Mouse (Mus musculus) cerebral cortex, adult 2 months (tissue): ENCODE results near the gene Theg.

Experiments
- WGBS: fragments of 180-500 bp; shearing (Covaris S2); methylation state at CpG from one replicate; pipeline ENCODE4 v1.1.7; 2018; 5-methylcytosine and 5-hydroxymethylcytosine counted together

Gene Theg

GRCm38 (mm10) chr10:79594872-79595589 is 7.9 kb upstream of the Theg start:
- 17% methylated on average over 17 of the region's 17 CpGs for WGBS

DNA sequence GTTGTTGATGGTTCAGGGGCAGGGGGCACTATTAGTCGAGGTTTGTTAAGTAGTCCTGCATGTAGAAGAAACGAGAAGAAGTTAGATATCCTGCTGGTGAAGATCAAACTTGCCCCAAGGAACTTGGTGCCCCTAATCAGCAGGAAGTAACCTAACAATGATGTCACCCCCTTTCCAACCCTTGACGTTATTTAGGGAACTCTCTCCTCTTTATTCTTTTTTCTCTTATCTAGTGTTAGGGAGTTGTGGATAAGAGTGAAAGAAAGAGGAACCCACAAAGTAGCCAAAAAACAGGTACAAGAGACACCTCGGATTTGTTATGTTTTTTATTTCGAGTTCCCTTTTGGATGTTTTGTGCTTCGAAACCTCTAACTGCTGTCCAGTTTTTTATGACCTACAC is 7.0 kb upstream of the Theg start:
- 58% methylated on average over 6 of the region's 6 CpGs for WGBS

- 96% methylated on average over 1 of the region's 1 CpGs for WGBS
Observed at GRCm38 (mm10) chr10:79590702-79591101, 3.6 kb upstream of the Theg start.

GRCm38 (mm10) chr10:79587752-79588126 is 608 bp upstream of the Theg start:
- 80% methylated on average over 4 of the region's 4 CpGs for WGBS

- WGBS = 85% methylated on average over 8 of the region's 8 CpGs
Observed at GRCm38 (mm10) chr10:79586243-79586642, 888 bp downstream of the Theg start.

DNA sequence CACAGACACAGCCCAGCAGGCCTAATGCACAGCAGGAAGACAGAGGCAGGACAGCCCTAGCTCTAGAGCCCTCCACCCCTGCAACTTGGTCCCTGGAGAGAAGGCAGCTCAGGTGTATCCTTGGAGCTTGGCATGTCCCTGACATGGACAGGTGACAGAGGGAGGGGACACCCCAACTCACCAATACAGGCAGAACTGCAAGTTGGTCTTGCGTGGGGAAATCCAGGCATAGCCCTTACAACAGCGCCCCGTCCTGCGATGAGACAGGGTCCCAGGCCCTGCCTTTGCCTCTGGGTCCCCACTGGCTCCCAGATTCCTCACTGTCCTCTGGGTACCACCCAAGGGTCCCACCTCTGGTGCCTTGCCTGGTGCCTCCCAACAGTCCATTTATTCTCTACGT is 1.4 kb downstream of the Theg start:
- WGBS = 90% methylated on average over 5 of the region's 5 CpGs

GRCm38 (mm10) chr10:79585136-79585535 is 2.0 kb downstream of the Theg start:
- WGBS = 88% methylated on average over 6 of the region's 6 CpGs

DNA sequence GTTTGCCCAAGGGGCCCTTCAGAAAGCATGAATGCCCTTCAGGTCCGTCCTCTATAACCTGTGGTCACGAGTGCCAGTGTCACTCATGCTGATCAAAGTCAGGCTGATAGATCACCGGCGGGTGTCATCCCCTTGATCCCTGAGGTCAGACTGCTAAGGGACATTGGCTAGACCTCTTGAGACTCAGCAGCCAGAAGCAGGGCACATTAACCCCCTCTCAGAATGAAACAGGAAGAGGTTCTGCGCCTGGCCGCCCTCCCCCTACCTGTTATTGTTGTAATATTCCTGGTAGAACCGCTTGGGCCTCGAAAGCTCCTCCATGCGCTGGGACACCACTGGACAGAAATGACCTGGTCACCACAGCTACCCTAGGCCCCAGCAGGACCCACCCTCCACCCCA is 2.7 kb downstream of the Theg start:
- WGBS = 82% methylated on average over 9 of the region's 9 CpGs

GRCm38 (mm10) chr10:79584021-79584420 is 3.1 kb downstream of the Theg start:
- WGBS = 69% methylated on average over 7 of the region's 7 CpGs

DNA sequence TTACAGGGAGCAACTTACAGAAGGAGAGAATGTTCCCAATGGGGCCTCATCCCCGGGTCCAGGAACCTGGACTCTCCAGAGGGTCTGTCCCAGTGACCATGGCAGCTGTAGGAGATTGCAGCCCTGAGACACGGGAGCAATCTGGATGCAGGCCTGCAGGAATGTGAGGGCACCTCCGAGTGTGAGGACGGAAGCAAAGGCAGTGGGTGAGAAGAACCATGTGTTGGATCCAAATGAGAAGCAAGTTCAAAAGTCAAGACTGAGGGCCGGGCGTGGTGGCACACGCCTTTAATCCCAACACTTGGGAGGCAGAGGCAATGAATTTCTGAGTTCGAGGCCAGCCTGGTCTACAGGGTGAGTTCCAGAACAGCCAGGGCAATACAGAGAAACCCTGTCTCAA is 5.6 kb downstream of the Theg start:
- 92% methylated on average over 8 of the region's 8 CpGs for WGBS

GRCm38 (mm10) chr10:79580811-79581210 is 6.3 kb downstream of the Theg start:
- 45% methylated on average over 6 of the region's 6 CpGs for WGBS

- 74% methylated on average over 7 of the region's 7 CpGs for WGBS
Observed at GRCm38 (mm10) chr10:79580356-79580755, 6.8 kb downstream of the Theg start.

- WGBS = 67% methylated on average over 12 of the region's 12 CpGs
Observed at GRCm38 (mm10) chr10:79579781-79580180, 7.3 kb downstream of the Theg start.

GRCm38 (mm10) chr10:79578891-79579290 is 8.2 kb downstream of the Theg start:
- WGBS = 75% methylated on average over 7 of the region's 7 CpGs

DNA sequence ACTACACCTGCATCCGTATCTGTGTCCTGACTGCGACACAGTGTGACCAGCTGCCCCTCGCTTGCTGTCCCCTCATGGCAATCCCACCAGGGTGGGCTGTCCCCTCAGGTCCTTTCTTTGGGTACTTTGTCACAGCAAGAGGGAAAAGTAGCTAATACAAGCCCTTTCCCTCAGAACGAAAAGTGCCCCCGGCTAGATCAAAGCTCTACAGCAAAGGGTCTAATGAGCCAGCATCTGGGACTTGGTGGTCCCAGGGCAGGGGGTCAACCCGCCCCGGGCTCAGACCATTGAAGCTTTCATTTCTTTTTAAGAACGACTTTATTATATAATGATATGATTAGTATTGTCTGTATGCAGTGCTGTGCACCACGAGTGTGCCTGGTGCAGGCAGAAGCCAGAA is 8.9 kb downstream of the Theg start:
- 53% methylated on average over 9 of the region's 9 CpGs for WGBS

DNA sequence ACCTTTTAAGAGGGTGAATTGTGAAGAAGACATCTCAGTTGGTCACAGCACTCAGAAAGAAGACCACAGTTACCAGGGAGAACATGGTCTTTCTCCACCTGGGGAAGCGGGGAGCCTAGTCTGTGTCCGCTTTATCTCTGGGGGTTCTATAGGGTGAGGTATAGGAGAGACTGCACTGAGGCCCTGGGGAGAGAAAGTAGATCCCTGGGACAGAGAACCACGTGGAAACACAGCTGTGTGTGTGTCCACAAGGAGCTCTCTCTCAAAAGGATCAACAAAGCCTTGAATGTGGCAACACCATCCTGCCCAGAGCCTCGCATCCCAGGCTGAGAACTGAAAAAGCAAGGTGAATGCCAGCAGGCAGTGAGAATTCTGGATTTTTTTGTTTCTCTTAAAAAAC is 9.8 kb downstream of the Theg start:
- WGBS = 70% methylated on average over 4 of the region's 4 CpGs

DNA sequence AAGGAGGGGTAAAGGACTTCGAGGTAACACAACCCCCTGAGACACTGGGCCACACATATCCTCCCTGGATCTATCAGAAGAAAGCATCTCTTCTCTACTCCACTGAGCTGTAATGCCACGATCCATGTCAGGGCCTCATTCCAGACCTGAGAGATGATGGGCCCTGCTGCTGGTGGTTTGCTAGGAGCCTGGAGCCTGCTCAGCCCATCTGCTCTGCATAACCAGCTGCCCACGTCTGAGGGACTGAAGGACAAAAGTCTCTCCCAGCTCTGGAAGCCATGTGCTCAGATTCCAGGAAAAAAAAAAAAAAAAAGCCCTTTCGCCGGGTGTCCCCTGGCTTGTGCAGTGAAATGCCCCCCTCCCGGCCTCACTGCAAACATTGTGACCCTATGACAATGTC is 11.4 kb downstream of the Theg start:
- WGBS = 62% methylated on average over 6 of the region's 6 CpGs

GRCm38 (mm10) chr10:79574796-79575195 is 12.3 kb downstream of the Theg start:
- 95% methylated on average over 6 of the region's 6 CpGs for WGBS

GRCm38 (mm10) chr10:79574350-79574749 is 12.8 kb downstream of the Theg start:
- WGBS = 82% methylated on average over 8 of the region's 8 CpGs

DNA sequence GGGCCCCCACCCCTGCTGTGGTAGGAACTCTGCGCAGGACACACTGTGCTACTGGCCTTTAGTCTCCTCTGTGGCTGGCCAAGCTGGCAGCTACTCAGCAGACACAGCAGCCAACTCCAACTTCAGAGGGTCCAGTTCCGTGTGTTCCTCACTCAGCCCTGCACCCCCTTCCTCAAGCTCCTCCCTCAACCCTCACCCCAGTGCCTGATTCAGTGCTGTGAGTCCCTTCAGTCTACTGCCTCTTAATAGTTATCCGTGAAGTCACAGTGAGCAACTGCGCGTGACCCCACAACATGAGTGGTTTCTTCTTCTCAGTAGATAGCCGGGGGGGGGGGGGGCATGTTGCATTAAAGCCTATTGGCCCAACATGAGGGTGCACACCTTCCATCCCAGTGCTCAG is 13.5 kb downstream of the Theg start:
- WGBS = 92% methylated on average over 6 of the region's 6 CpGs

- 97% methylated on average over 2 of the region's 2 CpGs for whole genome bisulfite sequencing
Observed at GRCm38 (mm10) chr10:79571314-79571713, 15.8 kb downstream of the Theg start.

DNA sequence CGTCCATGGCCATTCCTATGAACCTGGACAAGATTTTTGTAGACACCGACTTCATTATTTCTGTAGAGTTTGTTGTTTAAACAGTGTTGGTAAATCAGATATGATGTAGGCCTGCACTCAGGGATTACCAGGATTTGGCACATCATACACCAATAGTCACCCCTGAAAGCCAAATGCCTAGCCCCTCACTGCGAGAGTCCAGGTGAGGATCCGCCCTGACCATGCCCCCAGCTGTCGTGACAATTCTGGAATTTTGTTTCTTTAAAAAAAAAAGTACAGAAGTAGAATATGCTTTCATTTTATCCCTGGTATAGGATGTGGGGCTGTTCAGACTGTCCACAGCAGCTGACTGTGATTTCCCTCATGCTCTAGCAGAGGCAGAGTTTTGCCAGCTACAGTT is 17.2 kb downstream of the Theg start:
- 93% methylated on average over 5 of the region's 5 CpGs for WGBS

DNA sequence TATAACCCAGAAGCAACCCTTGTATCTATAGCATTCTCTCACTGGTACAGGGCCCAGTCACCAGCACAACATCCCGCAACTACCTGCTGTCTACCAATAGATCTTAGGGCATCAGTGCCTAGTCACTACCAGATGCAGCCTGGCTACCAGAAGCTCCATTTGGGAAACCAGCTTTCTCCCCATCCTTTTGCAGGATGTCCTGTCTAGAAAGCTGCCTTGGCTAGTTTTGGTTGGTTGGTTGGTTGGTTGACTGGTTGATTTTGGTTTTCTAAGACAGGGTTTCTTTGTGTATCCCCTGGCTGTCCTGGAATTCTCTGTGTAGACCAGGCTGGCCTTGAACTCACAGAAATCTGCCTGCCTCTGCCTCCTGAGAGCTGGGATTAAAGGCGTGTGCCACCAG is 27.4 kb downstream of the Theg start:
- 86% methylated on average over 2 of the region's 2 CpGs for WGBS

- WGBS = 95% methylated on average over 5 of the region's 5 CpGs
Observed at GRCm38 (mm10) chr10:79557496-79557895, 29.6 kb downstream of the Theg start.
